Mouse (Mus musculus): Measurements from ENCODE around the gene Prkn.

The Prkn gene

DNA sequence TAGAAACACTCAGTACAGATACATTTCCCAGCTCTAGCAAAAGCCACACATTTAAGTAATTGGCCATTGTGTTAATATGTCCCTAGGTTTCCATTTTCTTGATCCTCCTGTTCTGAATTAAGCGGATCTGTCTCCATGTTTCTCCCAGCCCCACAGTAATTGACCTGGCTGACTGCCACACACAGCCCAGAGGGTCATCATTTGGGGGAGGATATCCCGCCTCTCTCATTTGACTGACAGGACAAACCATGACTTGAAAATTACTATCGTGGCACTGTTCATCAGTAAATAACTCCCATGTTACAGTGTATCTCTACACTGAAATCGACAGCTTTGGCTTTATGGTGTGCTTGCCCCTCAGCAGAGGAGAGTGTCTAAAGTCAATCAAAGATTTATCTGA is 146.9 kb downstream of the Prkn start:
- DNase-seq (ENCODE audit: low read depth in 1 of 2, low spot score in 2 of 2) = no peak

DNA sequence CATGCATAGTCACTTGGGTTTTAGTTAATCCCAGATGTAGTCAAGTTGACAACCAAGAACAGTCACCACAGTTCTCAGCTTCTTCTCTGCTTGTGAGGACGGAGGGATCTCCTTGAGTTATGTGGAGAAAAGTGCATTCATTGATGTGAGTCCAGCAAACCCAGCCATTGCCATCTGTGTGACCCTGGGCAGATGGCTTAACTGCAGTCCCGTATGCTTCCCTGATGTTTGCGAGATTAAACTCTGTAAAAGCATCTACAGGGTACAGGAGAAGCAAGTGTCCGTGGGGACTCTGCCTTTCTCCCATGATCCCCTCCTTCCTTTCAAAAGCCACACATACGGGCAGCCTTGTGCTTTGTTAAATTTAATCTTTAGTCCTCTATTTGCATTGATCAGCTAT is 157.1 kb downstream of the Prkn start:
- no peak for DNase-seq (ENCODE audit: low read depth in 1 of 2, low spot score in 2 of 2)

DNA sequence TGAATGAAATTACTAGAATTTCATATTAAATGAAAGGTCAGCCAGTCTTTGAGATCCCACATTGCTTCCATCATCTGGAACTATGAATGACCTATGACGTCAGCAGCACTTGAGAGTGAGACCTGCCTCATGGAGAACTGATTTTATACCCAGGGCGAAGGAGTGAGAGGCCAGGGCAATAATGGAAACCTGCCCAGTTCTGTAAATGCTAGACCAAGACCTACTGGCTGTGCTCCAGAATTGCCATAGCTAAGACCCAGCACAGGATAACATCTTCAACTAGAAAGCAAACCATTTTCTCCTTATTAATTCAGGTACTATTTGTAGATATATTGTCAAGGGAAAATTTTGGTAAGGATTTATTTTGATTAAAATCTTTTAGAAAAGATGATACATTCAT is 183.2 kb downstream of the Prkn start:
- no peak for DNase-seq (ENCODE audit: low read depth in 1 of 2, low spot score in 2 of 2)

DNA sequence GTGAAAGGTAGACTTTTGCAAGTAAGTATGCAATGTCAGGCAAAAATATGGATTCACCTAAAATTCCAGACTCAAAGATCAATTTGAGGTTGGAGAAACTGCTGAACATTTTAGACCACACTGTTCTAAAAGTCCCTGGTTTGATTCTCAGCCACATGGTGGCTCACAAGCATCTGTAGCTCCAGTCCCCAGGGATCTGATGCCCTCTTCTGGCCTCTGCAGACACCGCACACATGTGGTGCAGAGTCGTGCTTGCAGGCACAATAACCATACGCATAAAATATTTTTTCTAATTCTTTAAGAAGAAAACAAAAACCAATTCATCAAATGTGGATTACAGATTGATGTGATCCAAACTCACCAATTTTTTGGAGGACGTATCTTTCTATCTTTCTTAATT is 189.2 kb downstream of the Prkn start:
- DNase-seq (ENCODE audit: low read depth in 1 of 2, low spot score in 2 of 2) = no peak

DNA sequence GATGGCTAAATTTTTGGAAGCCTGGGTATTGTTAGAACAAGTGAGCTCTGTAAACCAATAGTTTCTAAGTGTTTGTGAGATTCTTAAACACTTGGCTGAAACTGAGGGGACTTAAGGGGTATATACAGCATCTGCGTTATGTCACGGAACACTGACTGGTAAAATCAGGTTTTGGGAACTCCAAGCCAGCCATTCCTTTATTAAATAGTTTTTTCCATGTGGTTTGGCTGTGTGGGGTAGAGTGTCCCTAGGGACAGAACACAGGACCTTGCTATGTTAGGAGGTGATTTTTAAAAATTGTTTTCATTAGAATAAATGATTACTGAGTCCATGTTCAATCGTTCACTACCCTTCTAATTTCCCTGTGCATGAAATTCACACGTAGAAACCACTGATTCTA is 190.8 kb downstream of the Prkn start:
- no peak for DNase-seq (ENCODE audit: low read depth in 1 of 2, low spot score in 2 of 2)

DNA sequence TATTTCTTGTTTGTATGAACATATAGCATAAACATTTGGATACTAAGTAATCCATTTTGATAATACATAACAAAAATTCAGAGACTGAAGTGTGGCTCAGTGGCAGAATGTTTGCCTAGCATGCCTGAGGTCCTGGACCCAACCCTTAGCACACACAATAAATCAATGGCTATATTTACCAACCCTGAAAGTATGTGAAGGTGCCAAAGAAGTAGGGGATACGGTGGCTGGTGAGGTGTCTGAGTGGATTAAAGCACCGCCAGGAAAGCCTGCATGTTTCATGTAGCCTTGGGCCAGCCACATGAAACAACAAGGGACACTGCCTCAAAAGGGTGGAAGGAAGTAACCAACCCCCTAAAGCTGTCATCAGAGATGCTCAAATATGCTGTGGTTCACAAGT is 192.2 kb downstream of the Prkn start:
- DNase-seq (ENCODE audit: low read depth in 1 of 2, low spot score in 2 of 2) = no peak

DNA sequence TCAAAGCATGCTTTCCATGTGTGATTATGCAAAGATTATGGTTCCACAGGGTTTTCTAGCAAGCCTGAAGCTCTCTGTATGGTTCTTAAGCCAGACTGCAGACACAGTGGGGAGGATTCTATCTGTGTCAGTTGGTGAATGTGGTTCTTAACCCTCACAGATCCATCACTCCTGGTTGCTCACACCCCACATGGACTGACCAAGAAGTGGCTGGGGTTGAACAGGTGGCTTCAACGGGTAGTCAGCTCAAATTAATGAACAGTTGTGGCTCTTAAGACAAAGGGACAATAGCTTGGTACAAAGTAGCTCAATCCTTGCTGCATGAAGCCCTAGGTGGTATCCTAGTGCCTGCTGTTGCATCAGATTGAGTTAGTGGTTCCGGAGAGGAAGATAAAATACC is 193.4 kb downstream of the Prkn start:
- no peak for DNase-seq (ENCODE audit: low read depth in 1 of 2, low spot score in 2 of 2)

DNA sequence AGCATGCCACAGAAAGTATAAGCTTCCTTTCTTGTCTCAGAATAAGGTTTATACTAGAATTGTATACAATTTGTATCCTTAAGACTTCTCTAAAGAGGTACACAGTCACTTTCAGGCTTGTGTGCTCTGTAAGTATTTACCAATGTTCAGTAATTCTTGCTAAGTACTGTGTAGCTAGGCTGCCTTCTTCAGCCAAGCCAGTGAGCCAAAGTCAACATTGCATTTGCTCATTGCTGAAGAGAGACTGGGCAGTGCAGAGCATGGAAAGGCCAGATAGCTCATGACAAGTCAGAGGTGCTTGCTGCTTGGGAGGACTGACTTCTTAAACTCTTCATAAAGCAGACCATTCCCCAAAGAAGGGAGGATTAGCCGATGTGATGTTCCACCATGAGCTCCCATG is 198.1 kb downstream of the Prkn start:
- DNase-seq (ENCODE audit: low read depth in 1 of 2, low spot score in 2 of 2) = no peak

DNA sequence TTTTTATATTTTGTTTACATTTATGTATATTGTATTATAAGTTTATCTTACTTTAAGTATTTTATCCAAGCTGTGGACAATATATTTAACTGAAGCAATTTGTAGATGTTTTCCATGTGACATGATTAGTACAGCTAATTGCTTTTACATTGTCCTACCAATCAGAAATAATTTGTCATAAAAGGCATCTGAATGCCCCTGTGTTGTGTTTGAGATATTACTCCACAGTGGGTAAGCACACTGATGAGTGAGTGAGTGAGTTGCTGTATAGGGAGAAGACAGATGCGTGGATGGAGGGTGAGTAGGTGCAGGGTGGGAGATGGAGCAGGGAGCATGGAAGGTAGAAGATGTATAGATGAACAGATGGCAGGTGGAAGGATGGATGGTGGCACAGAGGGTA is 218.8 kb downstream of the Prkn start:
- DNase-seq (ENCODE audit: low read depth in 1 of 2, low spot score in 2 of 2) = no peak

DNA sequence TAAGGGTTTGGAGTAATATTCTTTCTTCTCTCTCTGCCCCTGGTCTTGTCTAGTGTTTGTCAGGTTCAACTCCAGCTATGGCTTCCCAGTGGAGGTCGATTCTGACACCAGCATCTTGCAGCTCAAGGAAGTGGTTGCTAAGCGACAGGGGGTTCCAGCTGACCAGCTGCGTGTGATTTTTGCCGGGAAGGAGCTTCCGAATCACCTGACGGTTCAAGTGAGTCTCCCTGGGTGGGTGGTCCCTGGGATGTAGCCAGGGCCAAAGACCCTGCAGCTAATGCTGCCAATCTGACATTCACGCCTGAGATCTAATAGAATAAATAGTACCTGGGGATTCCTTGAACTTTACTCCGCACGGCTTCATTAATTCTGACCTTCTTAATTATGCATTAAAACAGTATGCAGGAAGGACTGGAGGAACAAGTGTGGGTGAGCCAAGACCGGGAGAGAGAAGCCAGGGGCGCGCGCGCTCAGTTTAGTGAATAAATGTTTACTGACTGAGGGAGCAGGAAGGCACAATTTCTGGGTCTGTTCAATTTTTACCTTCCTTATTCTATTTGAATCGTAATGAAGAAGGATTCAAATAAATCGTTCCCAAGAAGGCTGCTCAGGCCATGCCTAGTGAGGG is 227.0 kb downstream of the Prkn start:
- no peak for DNase-seq (ENCODE audit: low read depth in 1 of 2, low spot score in 2 of 2)

DNA sequence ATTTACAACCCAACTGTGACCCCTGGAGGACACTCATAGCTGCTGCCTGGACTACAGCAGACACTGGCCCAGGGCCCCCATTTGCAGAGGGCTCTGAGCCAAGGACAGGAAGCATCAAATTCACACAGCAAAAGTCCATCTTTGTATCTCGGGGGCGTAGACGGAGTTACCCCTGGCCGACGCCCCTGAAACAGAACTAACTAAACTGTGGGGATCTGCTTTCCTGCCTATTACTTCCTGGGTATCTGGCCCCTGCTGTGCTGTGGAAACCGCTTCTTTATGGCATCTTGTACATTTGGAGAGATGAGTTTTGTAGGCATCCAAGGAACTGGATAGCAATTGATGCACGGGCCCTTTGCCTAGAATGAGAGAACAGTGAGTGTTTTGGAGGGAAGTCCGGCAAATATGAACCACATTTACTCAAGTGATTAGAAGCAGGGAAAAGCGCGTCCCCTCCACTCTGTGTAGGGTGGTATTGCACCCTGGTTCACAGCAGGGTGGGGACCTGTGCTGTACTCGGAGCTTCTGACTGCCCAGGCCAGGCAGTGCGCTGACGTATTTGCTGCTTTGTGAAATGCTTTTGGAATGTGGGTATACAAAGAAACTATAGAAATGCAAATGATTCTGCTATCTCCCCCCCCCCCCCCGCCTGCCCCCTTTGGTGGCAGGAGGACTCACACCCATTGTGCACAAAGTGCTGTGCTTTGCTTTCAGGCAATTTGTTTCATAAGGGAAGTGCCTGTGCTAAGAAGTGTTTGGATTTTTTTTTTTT is 227.7 kb downstream of the Prkn start:
- DNase-seq (ENCODE audit: low read depth in 1 of 2, low spot score in 2 of 2) = no peak

DNA sequence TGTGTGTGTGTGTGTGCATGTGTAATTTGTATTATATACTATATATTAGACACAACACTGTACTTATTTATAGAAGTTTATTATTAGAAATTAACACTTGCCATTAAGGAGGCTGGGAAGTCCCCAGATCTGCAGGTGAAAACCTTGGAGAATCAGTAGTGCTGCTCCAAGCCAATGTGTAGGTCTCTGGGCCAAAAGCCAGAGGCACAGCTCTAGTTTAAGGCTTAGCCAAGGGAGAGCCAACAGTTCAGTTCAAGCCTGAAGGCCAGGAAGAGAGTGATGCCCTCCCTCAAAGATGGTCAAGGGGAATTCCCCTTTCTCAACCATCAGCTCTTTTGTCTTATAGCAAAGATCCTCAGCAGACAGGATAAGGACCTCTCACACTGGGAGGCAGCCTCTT is 230.8 kb downstream of the Prkn start:
- no peak for DNase-seq (ENCODE audit: low read depth in 1 of 2, low spot score in 2 of 2)

DNA sequence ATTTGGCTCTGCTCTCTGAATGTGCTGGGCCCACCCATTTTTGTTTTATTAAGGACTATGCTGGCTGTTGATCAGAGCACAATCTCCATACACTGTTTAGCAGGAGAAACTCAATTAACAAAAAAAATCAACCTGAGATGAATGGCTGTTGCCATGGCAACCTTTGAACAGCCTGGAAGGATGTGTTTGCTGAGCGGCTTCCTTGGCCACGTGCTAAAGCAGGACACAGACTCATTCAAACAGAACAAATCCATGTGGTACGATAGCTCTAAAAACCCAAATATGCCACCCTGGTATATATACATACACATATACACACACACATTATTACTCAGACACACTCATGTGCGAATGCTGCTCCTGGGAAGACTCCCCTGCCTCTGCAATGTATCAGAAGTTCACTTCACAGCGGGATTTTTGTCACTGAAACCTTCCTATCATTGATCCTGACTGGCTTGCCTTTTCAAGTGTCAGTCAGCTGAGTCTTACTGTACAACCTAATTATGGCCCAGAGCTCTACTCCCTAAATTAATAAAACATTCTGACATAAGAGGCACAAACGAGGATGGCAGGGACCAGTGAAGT is 236.2 kb downstream of the Prkn start:
- DNase-seq (ENCODE audit: low read depth in 1 of 2, low spot score in 2 of 2) = no peak

DNA sequence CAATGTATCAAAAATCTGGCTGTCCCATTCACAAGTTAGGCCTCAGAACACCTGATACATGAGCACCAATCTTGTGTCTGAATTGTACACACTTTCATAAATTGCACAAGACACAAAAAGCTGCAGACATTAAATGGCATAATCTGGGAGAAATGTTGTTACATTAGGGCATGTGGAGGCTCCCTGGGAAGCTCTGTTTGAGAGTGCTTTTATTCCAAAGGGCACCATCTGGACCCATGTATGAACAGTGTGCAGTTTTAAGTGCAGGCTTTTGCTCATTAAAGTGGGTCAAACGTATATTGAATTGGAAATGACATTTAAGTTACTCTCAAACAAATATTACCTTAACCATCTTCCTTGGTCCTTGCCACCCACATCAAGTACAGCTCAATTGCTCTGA is 246.3 kb downstream of the Prkn start:
- no peak for DNase-seq (ENCODE audit: low read depth in 1 of 2, low spot score in 2 of 2)

DNA sequence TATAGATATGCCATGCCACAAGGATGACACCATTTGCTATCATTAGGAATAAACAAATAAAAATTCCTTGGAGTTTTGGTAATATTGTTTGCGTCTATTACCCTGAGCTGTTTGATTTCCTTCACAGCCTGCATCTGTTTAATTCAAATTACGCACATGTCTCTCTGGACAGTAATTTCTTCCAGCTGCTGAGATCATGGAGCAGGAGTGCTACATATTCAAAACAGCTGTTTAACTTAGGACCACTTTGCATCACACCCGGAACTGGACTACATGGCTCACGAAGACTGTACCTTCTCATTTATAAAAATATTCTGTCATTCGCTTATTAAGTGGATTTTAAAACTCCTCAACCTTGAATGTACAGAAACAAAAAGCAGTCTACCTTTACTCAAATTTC is 246.9 kb downstream of the Prkn start:
- no peak for DNase-seq (ENCODE audit: low read depth in 1 of 2, low spot score in 2 of 2)

DNA sequence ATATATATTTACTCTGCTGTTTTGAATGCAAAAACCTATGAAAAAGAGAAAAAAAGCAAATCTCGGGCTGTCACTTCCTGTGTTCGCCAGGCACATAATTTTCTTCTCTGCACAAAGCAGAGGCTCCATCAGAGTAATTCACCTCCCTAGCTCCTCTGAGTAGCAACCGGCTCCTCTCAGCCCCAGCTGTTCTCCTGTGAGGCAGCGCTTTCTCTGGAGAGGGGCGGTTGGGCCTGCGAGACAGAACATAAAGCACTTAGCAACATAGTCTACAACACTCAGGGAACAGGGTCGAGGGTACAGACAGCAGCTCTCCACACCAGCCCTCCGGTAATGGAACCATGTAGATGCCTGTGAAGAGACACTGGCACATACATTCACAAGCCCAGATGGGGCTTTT is 247.6 kb downstream of the Prkn start:
- no peak for DNase-seq (ENCODE audit: low read depth in 1 of 2, low spot score in 2 of 2)

DNA sequence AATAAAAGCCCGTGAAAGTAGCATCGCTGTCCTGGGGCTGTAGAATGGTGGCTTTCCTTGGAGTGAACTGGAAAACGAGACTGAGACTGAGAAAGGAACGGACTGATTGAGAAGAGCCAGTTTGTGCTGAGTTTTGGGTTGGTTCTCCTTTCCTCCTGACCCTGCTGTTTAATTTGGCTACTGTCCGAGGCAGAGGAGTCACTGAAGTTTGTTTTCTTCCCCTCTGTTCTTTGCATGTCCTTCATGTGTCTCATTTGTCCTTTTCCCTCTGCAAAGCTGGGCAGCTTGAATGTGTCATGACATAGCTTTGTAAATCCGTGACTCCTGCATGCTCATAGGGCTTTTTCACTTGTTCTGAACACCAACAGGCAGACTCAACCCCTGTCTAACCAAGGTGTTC is 249.2 kb downstream of the Prkn start:
- DNase-seq (ENCODE audit: low read depth in 1 of 2, low spot score in 2 of 2) = no peak

DNA sequence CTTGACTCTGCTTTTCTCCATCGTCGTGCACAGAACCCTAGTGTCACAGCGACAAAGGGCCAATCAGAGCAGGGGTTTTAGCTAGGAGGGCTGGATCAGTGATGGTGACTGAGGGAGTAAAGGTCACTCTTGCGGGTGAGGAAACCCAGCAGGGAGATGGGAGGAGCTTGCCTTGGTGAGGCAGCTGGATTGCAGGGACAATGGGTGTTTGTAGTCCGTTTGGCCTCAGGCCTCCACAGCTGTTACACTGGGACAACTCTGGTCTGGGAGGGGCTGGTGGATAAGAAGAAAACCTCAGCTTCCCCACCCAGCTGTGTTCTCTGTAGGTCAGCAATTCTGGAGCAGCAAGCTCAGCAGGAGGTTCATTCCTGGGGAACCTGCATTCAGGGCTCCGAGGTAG is 252.7 kb downstream of the Prkn start:
- no peak for DNase-seq (ENCODE audit: low read depth in 1 of 2, low spot score in 2 of 2)

DNA sequence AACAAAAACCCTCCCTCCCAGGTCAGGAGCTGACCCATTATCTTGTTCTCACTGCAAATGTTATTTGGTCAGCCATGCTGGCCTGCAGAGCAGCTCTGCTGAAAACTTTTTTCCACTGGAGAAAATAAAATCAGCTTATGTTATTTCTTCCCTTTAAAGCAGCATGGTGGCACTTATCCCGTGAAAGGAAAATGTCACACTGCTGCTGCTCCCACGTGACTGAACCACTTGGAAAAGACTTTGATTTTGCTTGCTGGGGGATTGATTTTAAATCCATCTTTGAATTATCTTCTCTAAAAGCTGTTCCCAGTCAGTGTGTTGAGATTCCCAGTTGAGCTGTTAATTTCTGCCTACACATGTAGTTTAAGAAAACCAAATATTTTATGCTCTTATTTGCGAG is 253.1 kb downstream of the Prkn start:
- no peak for DNase-seq (ENCODE audit: low read depth in 1 of 2, low spot score in 2 of 2)

DNA sequence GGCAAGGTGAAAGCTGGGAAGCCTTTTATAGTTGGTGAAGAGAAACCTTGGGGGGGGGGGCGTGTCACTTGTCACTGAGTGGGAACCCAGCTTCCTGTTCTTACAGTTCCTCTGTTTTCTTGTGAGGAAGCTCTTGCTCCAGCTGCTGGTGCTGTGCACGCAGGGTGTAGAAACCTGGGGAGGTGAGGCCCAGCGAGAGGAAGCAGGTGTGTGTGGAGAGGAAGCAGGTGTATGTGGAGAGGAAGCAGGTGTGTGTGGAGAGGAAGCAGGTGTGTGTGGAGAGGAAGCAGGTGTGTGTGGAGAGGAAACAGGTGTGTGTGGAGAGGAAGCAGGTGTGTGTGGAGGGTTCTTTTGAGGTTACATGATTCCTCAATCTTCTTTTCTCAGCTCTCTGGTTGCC is 266.8 kb downstream of the Prkn start:
- no peak for DNase-seq (ENCODE audit: low read depth in 1 of 2, low spot score in 2 of 2)

DNA sequence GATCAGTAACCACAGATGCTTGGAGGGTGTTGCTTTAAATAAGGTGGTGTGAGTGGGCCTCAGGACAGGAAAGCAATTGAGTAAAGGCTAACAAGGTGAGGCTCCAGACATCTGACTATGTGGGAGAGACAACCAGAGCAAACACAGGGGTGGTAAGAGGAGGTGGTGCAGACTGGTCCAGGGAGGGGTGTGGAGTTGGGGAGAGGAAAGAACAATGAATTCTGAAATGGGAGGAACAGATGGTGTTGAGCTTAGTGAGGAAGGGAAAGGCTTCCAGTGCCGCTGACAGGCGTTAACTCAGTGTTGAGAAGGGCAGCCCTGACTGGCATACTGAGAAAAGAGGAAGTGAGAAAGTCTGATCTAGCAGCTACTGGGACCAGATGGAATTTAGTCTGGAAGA is 267.7 kb downstream of the Prkn start:
- no peak for DNase-seq (ENCODE audit: low read depth in 1 of 2, low spot score in 2 of 2)

DNA sequence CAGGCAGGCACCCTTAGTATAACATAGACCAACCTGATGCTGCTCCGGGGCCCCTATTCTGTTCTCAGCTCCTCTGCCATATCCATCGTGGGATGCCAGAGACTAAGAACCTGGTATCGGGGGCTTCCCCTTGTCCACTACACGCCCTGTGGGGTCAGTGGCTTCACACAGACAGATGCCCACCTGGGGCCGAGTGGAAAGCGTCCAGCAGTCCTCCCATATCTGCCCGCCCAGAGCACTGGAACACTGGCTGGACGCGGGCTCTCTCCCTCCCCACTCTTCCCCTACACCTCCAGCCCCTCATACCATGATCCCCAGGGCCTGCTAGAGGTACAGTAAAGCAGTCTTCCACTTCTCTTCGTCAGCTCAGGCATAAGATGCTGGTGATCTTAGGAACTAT is 277.3 kb downstream of the Prkn start:
- DNase-seq (ENCODE audit: low read depth in 1 of 2, low spot score in 2 of 2) = no peak

DNA sequence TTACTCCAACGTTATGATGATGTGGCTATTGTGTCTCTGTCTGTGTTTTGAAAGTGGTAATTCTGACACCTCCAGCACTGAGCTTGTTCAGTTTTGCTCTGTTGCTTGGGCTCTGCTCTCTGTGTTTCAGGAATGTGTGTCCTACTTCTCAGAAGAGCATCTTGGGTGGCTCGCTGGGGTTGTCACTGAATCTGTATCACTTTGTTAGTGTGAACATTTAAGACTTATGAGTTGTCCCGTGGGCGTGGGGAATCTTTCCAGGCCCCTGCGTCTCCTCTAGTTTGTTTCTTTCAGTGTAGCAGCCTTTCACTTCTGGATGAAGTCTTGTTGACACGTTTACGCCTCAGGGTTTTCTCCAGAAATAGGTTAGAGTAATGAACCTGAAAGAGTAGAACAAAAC is 283.9 kb downstream of the Prkn start:
- DNase-seq (ENCODE audit: low read depth in 1 of 2, low spot score in 2 of 2) = no peak

Data from monocyte, adult 2 months (primary cell).